Mouse (Mus musculus): ENCODE results near the gene Sugt1. TPM values are rescaled to one million over a fixed set of nuclear protein-coding genes. Genes with fewer than 3 reads are reported as not detected.

Sugt1 gene
- total RNA-seq, 1 experiment = 93.7 TPM

DNA sequence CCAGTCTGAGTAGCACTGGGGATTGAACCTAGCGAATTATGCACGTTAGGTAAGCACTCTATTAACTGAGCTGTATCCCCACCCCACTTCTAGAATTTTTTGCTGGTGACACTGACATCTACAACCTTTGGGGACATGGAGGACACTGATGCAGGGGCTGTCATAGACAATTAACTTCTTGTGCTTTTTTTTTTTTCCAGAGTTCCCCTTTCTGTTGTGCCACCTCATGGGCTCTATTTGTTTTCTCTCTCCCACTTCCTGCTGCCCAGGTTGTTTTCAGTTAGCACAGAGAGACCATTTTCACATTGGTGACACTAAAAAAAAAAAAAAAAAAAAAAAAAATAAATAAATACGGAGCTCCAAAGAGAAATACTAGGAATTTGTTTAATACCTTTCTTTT, 83.5 kb downstream of the Sugt1 start:
- TF ChIP-seq ZNF384 (IDR thresholded peaks at IDR 0.05; ENCODE audit: low read depth, low read length) (no peak), ZC3H11A (IDR thresholded peaks at IDR 0.05; ENCODE audit: borderline replicate concordance, low read depth, low read length) (no peak)
- H3K4me3 ChIP-seq (ENCODE audit: insufficient read depth in 1 of 2, low read depth in 1 of 2, low read length in 2 of 2, poor library complexity in 1 of 2, severe bottlenecking in 1 of 2) = no peak overlapping the region
- H3K4me1 ChIP-seq (ENCODE audit: control insufficient read depth in 2 of 2, insufficient read depth in 2 of 2, low read length in 2 of 2, poor library complexity in 1 of 2) = no peaks in the 10 kb centered on the region
- H3K9me3 ChIP-seq (ENCODE audit: control insufficient read depth, insufficient read depth, low read depth, low read length) = no peaks in the 10 kb centered on the region
- H3K9ac ChIP-seq (ENCODE audit: insufficient read depth, low read depth, low read length, poor library complexity, severe bottlenecking) = no peak overlapping the region
- DNase-seq (ENCODE audit: low read depth, low spot score) = no peak
- H3K27ac ChIP-seq (ENCODE audit: insufficient read depth, low read depth, low read length, poor library complexity, severe bottlenecking) = no peak overlapping the region
- in situ Hi-C loops (cut with MboI; ENCODE audit: low sequenced_read_pairs in 2 of 2, unreplicated experiment in 2 of 2) = no loop called here
- H3K36me3 ChIP-seq (ENCODE audit: control insufficient read depth, insufficient read depth, low read length, poor library complexity, severe bottlenecking) = no peaks in the 10 kb centered on the region

DNA sequence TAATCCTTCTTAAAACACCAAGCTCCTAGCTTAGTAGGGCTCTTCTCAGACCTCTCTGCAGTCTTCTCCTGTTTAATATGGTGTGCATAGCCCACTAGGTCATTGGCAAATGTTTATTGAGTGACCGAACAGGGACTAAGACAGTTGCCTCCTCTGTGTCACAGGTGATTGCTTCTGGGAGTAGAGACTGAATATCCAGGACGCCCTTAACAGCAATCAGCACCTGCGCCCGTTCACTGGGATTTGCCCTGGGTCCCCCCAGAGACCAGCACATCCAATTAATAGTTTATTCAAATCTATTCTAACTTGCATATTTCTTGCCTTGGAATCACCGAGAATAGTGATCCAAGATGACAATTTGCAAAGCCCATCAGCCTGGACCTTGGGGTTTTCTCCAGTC, 85.1 kb downstream of the Sugt1 start:
- no peak for DNase-seq (ENCODE audit: low read depth, low spot score)
- Histone ChIP-seq H3K9me3 (ENCODE audit: control insufficient read depth, insufficient read depth, low read depth, low read length) (no peaks in the 10 kb centered on the region), H3K27ac (ENCODE audit: insufficient read depth, low read depth, low read length, poor library complexity, severe bottlenecking) (no peak overlapping the region), H3K4me3 (ENCODE audit: insufficient read depth in 1 of 2, low read depth in 1 of 2, low read length in 2 of 2, poor library complexity in 1 of 2, severe bottlenecking in 1 of 2) (no peak overlapping the region), H3K4me1 (ENCODE audit: control insufficient read depth in 2 of 2, insufficient read depth in 2 of 2, low read length in 2 of 2, poor library complexity in 1 of 2) (peaks cover 0 to 2% of the 10 kb centered on the region in 2 experiments; a peak in 1 of 4 replicates), H3K9ac (ENCODE audit: insufficient read depth, low read depth, low read length, poor library complexity, severe bottlenecking) (no peak overlapping the region), H3K36me3 (ENCODE audit: control insufficient read depth, insufficient read depth, low read length, poor library complexity, severe bottlenecking) (no peaks in the 10 kb centered on the region)
- no peak for TF ChIP-seq CHD2 (IDR thresholded peaks at IDR 0.05; ENCODE audit: low read depth, low read length)
- TF ChIP-seq HCFC1 (IDR thresholded peaks at IDR 0.05; ENCODE audit: borderline replicate concordance, insufficient read depth, low read length) = no peak
- no peak for TF ChIP-seq ZNF384 (IDR thresholded peaks at IDR 0.05; ENCODE audit: low read depth, low read length)
- TF ChIP-seq MAFK (IDR thresholded peaks at IDR 0.05; ENCODE audit: insufficient read depth, low read depth, low read length) = no peak
- no peak for TF ChIP-seq ZC3H11A (IDR thresholded peaks at IDR 0.05; ENCODE audit: borderline replicate concordance, low read depth, low read length)
- in situ Hi-C loops (cut with MboI; ENCODE audit: low sequenced_read_pairs in 2 of 2, unreplicated experiment in 2 of 2) = no loop called here

DNA sequence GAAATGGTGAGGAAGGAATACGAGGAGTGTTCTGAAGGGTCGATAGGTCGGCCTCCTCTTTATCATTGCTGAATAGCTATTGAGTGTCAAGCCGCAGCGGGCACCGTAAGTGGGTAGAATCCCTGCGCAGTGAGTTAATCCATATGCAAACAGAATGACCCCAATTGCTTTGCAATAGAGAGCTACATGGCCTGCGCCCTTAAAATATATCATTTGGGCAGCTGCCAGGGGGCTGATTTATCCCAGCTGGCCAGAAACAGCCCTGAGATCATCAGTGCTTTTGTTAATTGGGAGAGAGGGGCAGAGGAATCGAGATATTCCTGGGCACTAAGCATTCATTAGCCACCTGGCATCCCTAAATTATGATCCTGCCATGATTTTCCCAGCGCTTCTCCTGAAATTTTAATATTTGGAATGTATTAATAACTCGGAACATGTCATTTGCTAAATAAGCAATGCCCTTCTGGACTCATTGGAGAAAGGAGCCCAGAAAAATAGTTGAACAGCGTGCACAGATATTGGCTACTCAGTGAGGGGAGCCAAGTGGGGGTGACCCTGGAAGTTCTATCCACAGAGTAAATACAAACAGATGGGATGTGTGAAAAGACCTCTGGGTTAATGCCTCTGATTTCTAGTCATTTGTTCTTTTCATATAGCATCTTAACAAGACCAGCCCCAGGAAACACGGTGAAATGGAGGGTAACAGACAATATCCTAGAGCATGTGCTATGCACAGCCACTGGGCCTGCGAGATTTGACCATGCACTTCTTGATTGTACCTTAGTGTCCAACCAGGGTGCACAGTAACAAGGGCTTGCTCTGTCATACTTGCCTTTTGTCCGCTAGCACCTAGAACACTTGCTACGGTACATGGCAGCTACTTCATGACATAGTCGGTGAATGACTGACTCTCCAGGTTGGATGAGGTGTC, 85.9 kb downstream of the Sugt1 start:
- Histone ChIP-seq H3K4me1 (ENCODE audit: control insufficient read depth in 2 of 2, insufficient read depth in 2 of 2, low read length in 2 of 2, poor library complexity in 1 of 2) (peaks cover 0 to 2% of the 10 kb centered on the region in 2 experiments; a peak in 1 of 4 replicates), H3K27ac (ENCODE audit: insufficient read depth, low read depth, low read length, poor library complexity, severe bottlenecking) (no peak overlapping the region), H3K36me3 (ENCODE audit: control insufficient read depth, insufficient read depth, low read length, poor library complexity, severe bottlenecking) (no peaks in the 10 kb centered on the region), H3K9ac (ENCODE audit: insufficient read depth, low read depth, low read length, poor library complexity, severe bottlenecking) (no peak overlapping the region), H3K9me3 (ENCODE audit: control insufficient read depth, insufficient read depth, low read depth, low read length) (no peaks in the 10 kb centered on the region), H3K4me3 (ENCODE audit: insufficient read depth in 1 of 2, low read depth in 1 of 2, low read length in 2 of 2, poor library complexity in 1 of 2, severe bottlenecking in 1 of 2) (no peak overlapping the region)
- no peak for TF ChIP-seq CHD2 (IDR thresholded peaks at IDR 0.05; ENCODE audit: low read depth, low read length)
- no peak for TF ChIP-seq ZNF384 (IDR thresholded peaks at IDR 0.05; ENCODE audit: low read depth, low read length)
- TF ChIP-seq ZC3H11A (IDR thresholded peaks at IDR 0.05; ENCODE audit: borderline replicate concordance, low read depth, low read length) = no peak
- TF ChIP-seq HCFC1 (IDR thresholded peaks at IDR 0.05; ENCODE audit: borderline replicate concordance, insufficient read depth, low read length) = no peak
- no peak for TF ChIP-seq MAFK (IDR thresholded peaks at IDR 0.05; ENCODE audit: insufficient read depth, low read depth, low read length)
- no peak for DNase-seq (ENCODE audit: low read depth, low spot score)
- in situ Hi-C loops (cut with MboI; ENCODE audit: low sequenced_read_pairs in 2 of 2, unreplicated experiment in 2 of 2) = no loop called here

DNA sequence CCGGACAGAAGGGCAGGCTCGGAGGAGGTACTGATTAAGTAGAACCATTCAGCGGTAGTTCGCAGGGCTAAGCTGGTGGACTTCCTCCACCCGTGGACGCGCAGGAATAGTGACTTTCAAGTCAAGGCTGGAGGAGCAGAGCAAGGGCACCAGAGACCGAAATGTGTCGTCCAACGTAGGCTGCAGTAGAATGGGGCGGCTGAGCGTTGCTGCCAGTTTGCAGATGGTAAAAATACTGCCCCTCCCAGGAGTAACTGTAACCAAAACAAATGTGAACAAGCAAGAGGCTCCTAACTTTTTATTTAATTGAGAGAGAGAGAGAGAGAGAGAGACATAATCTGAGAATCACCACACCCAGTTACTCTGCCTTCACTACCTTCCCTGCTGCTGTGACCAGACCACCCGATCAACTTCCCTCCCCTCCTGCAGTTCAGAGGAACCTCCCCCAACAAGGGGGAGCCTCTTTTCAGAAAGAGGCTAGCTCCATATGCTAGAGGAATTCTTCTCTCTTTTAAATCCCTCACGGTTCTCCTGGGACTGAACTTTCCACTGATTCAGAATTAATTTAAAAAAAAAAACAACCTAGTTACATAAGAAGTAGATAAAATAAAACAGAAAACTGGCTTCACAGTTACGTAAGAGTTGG, 89.7 kb downstream of the Sugt1 start:
- Histone ChIP-seq H3K9ac (ENCODE audit: insufficient read depth, low read depth, low read length, poor library complexity, severe bottlenecking) (no peak overlapping the region), H3K4me1 (ENCODE audit: control insufficient read depth in 2 of 2, insufficient read depth in 2 of 2, low read length in 2 of 2, poor library complexity in 1 of 2) (peaks cover 0 to 2% of the 10 kb centered on the region in 2 experiments; a peak in 1 of 4 replicates), H3K36me3 (ENCODE audit: control insufficient read depth, insufficient read depth, low read length, poor library complexity, severe bottlenecking) (no peaks in the 10 kb centered on the region), H3K4me3 (ENCODE audit: insufficient read depth in 1 of 2, low read depth in 1 of 2, low read length in 2 of 2, poor library complexity in 1 of 2, severe bottlenecking in 1 of 2) (peak overlapping the region in 1 of 2 experiments; percentile 7; a peak in 2 of 4 replicates), H3K9me3 (ENCODE audit: control insufficient read depth, insufficient read depth, low read depth, low read length) (no peaks in the 10 kb centered on the region), H3K27ac (ENCODE audit: insufficient read depth, low read depth, low read length, poor library complexity, severe bottlenecking) (no peak overlapping the region)
- no peak for DNase-seq (ENCODE audit: low read depth, low spot score)
- no peak for TF ChIP-seq ZNF384 (IDR thresholded peaks at IDR 0.05; ENCODE audit: low read depth, low read length)
- TF ChIP-seq HCFC1 (IDR thresholded peaks at IDR 0.05; ENCODE audit: borderline replicate concordance, insufficient read depth, low read length) = no peak
- no peak for TF ChIP-seq MAFK (IDR thresholded peaks at IDR 0.05; ENCODE audit: insufficient read depth, low read depth, low read length)
- no peak for TF ChIP-seq CHD2 (IDR thresholded peaks at IDR 0.05; ENCODE audit: low read depth, low read length)
- no peak for TF ChIP-seq ZC3H11A (IDR thresholded peaks at IDR 0.05; ENCODE audit: borderline replicate concordance, low read depth, low read length)
- in situ Hi-C loops (cut with MboI; ENCODE audit: low sequenced_read_pairs in 2 of 2, unreplicated experiment in 2 of 2) = no loop called here

Data from ES-E14 (cell line).